Mouse (Mus musculus): Measurements from ENCODE around the gene Gdpgp1. TPM values are rescaled to one million over a fixed set of nuclear protein-coding genes. Genes with fewer than 3 reads are reported as not detected.

Gdpgp1 gene
- total RNA-seq (2014; fragmentation: Nextera tagmentation) (4.5 and 10.0 TPM in 2 replicates), total RNA-seq (2017) (1.9 and 3.0 TPM in 2 replicates)

GRCm38 (mm10) chr7:80232489-80233029 is at the start of gene Gdpgp1, which contains the start of gene Cib1:
Gdpgp1 (plus strand) TSS chr7:80232865.
Cib1 (minus strand) TSS chr7:80232813.
- ATAC-seq (replicated peaks; ENCODE audit: poor library complexity, severe bottlenecking) = peak; percentile 90

DNA sequence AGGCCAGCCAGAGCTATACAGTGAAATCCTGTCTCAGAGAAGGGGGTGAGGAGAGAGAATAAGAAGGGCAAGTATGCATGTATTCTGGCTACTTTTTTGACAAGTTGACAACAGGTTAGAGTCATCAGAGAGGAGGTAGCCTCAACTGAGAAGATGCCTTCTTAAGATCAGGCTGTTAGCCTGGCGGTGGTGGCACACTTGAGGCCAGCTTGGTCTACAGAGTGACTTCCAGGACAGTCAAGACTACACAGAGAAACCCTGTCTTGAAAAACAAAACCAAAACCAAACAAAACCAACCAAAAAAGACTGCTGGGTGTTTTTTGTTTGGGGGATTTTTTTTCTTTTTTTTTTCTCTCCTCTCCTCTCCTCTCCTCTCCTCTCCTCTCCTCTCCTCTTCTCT is 49.2 kb upstream of the Gdpgp1 start:
- no peak for ATAC-seq (replicated peaks; ENCODE audit: poor library complexity, severe bottlenecking)

DNA sequence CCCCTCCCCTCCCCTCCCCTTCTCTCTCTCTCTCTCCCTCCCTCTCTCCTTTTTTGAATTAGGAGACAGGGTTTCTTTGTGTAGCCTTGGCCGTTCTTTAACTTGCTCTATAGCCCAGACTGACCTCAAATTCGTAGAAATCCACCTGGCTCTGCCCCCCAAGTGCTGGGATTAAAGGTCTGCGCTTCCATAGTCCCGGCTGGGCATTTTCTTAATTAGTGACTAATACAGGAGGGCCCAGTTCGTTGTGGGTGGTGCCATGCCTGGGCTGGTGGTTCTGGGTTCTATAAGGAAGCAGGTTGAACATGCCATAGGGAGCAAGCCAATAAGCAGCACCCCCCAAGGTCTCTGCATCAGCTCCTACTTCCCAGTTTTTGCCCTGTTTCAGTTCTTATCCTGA is 48.7 kb upstream of the Gdpgp1 start:
- no peak for ATAC-seq (replicated peaks; ENCODE audit: poor library complexity, severe bottlenecking)

DNA sequence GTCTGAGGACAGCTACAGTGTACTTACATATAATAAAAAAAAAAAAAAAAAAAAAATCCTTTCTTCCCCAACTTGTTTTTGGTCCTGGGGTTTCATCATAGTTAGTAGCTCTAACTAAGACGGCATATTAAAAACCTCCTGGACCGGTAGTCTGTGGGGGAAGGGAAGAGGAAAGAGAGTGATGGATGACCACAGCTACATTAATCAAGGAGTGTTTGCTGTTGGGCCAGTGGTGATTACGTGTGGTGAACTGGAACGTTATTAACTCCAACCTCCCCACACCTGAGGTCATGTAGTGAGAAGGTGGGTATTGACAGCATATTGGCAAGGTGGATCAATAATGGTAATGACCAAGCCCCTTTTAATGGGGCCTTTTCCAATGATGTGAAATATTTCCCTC is 48.1 kb upstream of the Gdpgp1 start:
- no peak for ATAC-seq (replicated peaks; ENCODE audit: poor library complexity, severe bottlenecking)

GRCm38 (mm10) chr7:80184968-80185367 is 47.7 kb upstream of the Gdpgp1 start:
- peak; percentile 26 for ATAC-seq (replicated peaks; ENCODE audit: poor library complexity, severe bottlenecking)

DNA sequence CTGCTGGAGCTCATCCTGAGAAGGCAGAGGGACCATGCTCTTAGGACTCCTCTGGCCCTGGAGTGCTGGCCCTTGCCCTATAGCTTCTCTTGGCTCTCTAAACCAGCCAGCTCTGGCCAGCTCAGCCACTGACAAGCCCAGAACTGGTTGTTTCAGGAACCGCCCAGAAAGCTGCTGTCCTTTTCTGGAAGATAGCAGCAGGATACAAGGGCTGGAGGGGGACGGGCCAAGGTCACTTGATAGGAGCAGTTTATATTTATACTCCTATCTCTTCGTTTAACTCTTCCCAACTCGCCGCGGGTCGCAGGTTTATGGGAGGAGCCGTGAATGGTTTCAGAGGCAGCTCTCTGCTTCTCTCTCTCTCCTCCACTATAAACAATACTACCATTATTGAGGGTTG is 46.6 kb upstream of the Gdpgp1 start:
- no peak for ATAC-seq (replicated peaks; ENCODE audit: poor library complexity, severe bottlenecking)

DNA sequence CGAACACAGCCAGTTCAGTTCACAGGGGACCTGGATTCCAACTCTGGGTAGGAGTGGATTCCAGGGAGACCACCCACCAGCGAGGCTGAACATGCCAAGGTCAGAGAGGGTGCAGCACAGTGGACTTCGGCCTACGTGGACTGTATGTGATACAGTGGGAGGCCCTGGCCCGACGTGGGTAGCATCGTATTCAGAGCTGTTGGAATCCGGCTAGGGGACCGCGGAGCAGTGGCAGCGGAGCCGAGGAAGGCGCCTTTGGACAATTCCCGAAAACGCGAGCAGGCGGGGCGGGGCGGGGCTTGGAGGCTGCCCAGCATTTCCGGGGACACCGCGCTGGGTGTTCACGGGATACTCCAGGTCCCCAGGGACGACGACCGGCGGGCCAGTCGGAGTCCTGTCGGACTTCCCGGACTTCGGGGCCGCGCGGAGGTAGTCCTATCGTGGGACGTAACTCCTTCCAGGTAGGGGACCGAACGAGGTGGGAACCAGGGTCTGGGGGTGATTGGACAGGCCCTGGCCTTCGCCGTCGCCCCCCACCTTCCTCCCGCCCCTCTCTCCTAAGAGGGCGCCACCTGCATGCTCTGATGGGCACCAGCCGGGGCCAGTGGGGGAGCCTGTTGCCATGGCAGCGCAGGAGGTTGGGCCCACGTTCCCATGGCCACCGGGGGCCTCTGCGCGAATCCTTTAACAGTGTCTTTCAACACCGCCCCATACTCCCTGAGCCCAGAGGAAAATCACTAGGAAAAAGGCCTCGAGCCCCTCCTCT is 46.0 kb upstream of the Gdpgp1 start, which contains the start of gene Sema4b:
Gene Sema4b, plus strand, starts transcription at position 311 of the 766 bp plus-strand sequence.
- ATAC-seq (replicated peaks; ENCODE audit: poor library complexity, severe bottlenecking) = peak; percentile 37

DNA sequence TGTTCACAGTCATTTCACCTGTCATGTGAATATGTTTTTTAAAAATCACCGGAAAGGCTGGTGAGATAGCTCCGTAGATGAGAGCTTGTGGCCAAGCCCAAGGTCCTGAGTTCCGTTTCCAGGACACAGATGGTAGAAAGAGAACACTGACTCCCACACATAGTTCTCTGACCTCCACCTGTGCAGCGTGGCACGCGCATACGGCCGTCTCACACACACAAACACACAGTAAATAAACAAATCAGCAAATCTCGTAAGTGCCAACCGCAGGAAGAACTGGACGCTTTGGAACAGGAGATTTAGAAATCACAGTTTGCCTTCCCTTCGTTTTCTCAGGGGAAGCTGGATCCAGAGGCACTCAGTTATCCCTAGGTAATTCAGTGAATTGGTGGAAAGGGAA is 45.2 kb upstream of the Gdpgp1 start:
- ATAC-seq (replicated peaks; ENCODE audit: poor library complexity, severe bottlenecking) = no peak

GRCm38 (mm10) chr7:80188579-80189125 is 44.0 kb upstream of the Gdpgp1 start:
- ATAC-seq (replicated peaks; ENCODE audit: poor library complexity, severe bottlenecking) = no peak

DNA sequence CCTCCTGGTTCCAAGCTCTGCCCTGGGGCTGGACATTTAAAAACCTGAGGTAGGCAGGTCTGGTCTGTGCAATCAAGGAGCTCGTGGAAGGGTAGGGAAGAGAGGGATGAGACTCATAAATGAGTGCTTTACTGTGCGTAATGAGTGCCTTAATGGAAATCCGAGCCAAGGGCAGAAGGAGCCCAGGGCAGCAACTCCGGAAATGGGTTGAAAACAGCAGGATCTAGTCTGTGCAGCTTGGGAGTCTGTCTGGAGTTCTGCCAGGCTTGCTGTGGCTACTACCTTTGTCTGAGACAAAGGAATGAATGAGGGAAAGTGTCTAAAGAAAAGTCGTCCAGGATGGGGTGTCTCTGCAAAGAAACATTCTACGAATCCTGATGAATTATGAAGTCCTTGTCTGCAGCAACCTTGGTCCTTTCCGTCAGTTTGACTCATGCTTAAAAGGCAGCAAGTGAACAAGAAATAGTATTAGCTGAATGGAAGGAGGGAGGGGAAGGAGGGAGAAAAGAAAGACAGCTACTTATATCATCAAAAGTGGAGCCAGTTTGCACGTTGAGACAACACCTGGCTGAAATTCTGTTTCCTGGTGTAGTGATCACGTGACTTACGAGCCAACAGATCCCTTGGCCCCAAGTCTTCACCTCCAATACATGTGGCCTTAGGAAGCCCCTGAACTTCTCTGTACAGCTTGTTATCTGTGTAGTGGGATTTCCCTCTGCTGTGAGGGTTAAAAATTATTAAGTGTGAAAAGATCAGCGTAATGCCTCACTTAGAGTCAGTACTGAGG is 43.3 kb upstream of the Gdpgp1 start:
- ATAC-seq (replicated peaks; ENCODE audit: poor library complexity, severe bottlenecking) = no peak

DNA sequence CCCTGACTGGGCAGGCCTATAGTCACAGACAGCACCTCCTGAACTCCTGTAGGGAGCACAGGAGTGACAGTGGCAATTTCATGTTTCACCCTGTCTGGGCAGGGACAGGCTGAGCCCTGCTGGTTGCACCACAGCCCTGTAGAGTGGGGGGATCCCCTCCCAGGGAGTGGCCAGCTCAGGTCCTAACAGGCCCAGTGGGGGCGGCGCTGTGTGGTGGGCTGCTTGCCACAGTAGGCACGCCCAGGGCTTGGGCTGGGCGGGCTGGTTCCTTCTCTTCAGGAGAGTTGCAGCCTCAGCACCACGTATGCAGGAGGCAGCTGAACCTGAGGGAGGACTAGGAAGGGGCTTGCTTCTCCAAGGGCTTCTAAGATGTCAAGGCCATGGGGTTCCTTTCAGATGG is 41.2 kb upstream of the Gdpgp1 start:
- ATAC-seq (replicated peaks; ENCODE audit: poor library complexity, severe bottlenecking) = peak; percentile 88

GRCm38 (mm10) chr7:80192226-80193061 is 40.2 kb upstream of the Gdpgp1 start:
- ATAC-seq (replicated peaks; ENCODE audit: poor library complexity, severe bottlenecking) = peak; percentile 67

- no peak for ATAC-seq (replicated peaks; ENCODE audit: poor library complexity, severe bottlenecking)
Measured at GRCm38 (mm10) chr7:80193941-80194739, 38.5 kb upstream of the Gdpgp1 start.

GRCm38 (mm10) chr7:80195146-80195545 is 37.5 kb upstream of the Gdpgp1 start:
- ATAC-seq (replicated peaks; ENCODE audit: poor library complexity, severe bottlenecking) = no peak

DNA sequence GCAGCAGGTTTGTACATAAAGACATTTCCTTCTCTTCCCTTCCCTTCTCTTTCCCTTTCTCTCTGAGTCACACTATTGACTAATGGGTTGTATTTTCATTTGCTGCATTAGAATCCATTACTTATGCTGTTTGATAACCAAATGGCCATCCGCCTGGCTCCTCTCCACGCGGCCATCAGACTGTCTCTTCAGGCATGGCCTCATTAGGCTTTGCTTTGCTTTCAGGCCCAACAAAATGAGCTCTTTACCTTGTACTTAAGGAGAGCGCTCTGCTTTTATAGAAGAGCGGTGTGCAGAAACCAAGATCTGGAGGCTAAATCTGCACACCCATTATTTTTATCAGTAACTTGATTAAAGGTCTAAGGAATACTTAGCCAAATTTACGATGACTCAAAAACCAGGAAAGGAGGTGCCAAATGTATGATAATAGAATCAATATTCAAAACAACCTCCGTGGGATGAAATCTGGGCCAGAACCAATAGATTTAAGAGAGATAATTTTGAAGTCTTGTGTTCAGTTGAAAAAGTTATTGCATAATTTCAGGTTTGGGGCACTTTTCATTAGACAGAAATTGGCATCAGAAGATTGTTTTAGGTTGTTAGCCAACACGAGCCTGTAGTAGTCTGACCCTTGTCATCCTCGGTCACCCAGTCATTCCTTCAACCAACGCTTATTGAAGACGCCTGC is 36.9 kb upstream of the Gdpgp1 start:
- ATAC-seq (replicated peaks; ENCODE audit: poor library complexity, severe bottlenecking) = no peak

DNA sequence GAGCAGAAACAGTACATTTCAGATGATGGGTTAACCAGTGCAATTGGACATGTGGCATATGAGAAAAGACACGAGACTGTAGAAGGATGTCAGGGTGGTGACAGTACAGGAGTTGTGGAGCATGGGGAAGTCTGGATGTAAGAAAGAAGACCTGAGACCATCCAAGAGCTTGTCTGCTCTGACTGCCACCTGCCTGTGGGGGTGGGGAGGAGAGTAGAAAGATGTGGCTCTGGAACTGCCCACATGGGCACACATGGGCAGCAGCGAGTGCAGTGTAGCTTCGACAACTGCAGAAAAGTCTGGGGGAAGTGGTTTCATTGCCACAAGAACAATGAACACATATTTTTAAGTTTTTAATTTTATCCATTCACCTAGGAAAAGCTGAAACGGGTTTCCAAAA is 35.3 kb upstream of the Gdpgp1 start:
- ATAC-seq (replicated peaks; ENCODE audit: poor library complexity, severe bottlenecking) = no peak

DNA sequence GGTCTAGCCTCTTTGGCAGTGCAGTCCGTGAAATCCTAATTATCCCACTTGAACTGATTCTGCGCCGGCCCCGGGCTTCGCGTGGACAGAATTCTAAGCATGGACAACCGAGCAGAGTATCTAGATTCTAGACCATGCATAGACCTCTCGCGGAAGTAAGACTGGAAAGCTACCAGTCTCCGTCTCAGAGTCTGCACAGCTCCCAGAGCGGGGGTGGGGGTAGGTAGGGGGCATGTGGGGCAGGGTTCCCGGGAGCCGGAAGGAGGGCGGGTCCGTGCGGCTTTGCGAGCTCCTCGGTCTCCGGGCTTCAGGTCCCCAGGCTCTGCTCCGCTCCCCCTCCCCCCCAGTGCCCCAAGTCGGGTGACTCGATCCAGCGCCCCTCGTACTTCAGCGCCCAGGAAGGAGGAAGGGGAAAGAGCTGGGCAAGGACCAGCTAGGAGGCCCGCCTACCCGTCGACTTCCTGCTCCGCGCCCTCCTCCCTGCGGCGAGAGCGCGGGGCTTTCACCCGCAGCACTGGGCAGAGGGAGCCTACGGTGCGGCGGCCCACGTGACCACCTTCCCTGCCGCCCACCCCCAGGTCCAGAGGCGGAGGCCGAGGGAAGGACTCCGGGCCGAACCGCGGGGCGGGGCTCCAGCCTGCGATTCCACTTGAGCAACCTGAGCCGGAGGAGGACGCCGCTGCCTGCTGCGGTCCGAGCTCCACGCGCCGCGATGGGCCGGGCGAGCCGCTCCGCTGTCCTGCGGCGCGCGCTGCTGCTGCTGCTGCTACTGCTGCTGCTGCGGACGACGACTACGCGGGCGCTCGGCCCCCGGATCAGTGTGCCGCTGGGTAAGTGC is 34.5 kb upstream of the Gdpgp1 start:
- ATAC-seq (replicated peaks; ENCODE audit: poor library complexity, severe bottlenecking) = peak; percentile 79

GRCm38 (mm10) chr7:80198863-80199262 is 33.8 kb upstream of the Gdpgp1 start:
- ATAC-seq (replicated peaks; ENCODE audit: poor library complexity, severe bottlenecking) = no peak

Data from granulocyte monocyte progenitor cell, adult 5-6 weeks (primary cell).